Mouse (Mus musculus) heart, embryonic 15.5 days (tissue): ENCODE data around the gene Rexo2. TPM values are rescaled to one million over a fixed set of nuclear protein-coding genes. Genes with fewer than 3 reads are reported as not detected.

Experiments
- ATAC-seq: fragments of 200-750 bp; cut with Nextera tagmentation; replicated peaks from 2 replicates; pipeline ENCODE4 v1.8.0; 2017; ENCODE audit warnings: low read depth, moderate TSS enrichment; ENCODE audit not compliant: insufficient number of reproducible peaks, insufficient read depth, low FRiP score
- H3K27ac ChIP-seq: fragments of 300-500 bp; sonication (generic); 2 replicates; pipeline ENCODE4 v1.5.1; 2015; ENCODE audit warnings: mild to moderate bottlenecking, inconsistent platforms
- H3K27me3 ChIP-seq: fragments of 300-500 bp; sonication (generic); 2 replicates; pipeline ENCODE4 v1.6.1; 2015; ENCODE audit warnings: inconsistent platforms
- H3K36me3 ChIP-seq: fragments of 300-500 bp; sonication (generic); 2 replicates; pipeline ENCODE4 v1.6.1; 2015; ENCODE audit warnings: mild to moderate bottlenecking, inconsistent platforms
- H3K4me1 ChIP-seq: fragments of 300-500 bp; sonication (generic); replicated peaks from 2 replicates; pipeline ENCODE4 v1.6.1; 2015; ENCODE audit warnings: inconsistent platforms
- H3K4me2 ChIP-seq: fragments of 300-500 bp; sonication (generic); 2 replicates; pipeline ENCODE4 v1.6.1; 2015; ENCODE audit warnings: inconsistent platforms, mild to moderate bottlenecking, moderate library complexity
- H3K4me3 ChIP-seq: fragments of 300-500 bp; sonication (generic); 2 replicates; pipeline ENCODE4 v1.5.1; 2015; ENCODE audit warnings: mild to moderate bottlenecking, inconsistent platforms
- H3K9ac ChIP-seq: fragments of 300-500 bp; sonication (generic); 2 replicates; pipeline ENCODE4 v1.6.1; 2015; ENCODE audit warnings: mild to moderate bottlenecking, inconsistent platforms
- H3K9me3 ChIP-seq: fragments of 300-500 bp; sonication (generic); replicated peaks from 2 replicates; pipeline ENCODE4 v1.6.1; 2016; ENCODE audit warnings: inconsistent platforms
- WGBS: fragments of 180-500 bp; shearing (Covaris S2); methylation state at CpG from one replicate; pipeline ENCODE4 v1.1.7; 2015; ENCODE audit warnings: mixed read lengths; 5-methylcytosine and 5-hydroxymethylcytosine counted together
- polyA plus RNA-seq: library from polyadenylated mRNA; unstranded; fragments of >200 nt; fragmentation: Nextera tagmentation; extraction: Ambion mirVana; gene quantifications from 2 replicates; pipeline ENCODE4 v1.2.1, GENCODE M21; 2015

Rexo2 gene
- polyA plus RNA-seq, 1 experiment from 2014 or later, result 96.6 TPM

- ATAC-seq, result no peak
- WGBS, result 63% methylated on average over 3 of the region's 3 CpGs
- peaks cover 23% of the 10 kb centered on the region for H3K36me3 ChIP-seq
Measured at GRCm38 (mm10) chr9:48466804-48467203, 13.6 kb downstream of the Rexo2 start.

GRCm38 (mm10) chr9:48465671-48466070 is 14.8 kb downstream of the Rexo2 start:
- Histone ChIP-seq H3K4me1 (no peaks in the 10 kb centered on the region), H3K27ac (no peak overlapping the region), H3K27me3 (no peaks in the 10 kb centered on the region), H3K4me2 (no peak overlapping the region), H3K9me3 (no peaks in the 10 kb centered on the region), H3K9ac (no peak overlapping the region), H3K4me3 (no peak overlapping the region), H3K36me3 (peaks cover 19% of the 10 kb centered on the region)
- no peak for ATAC-seq
- 95% methylated on average over 3 of the region's 3 CpGs for WGBS

More at GRCm38 (mm10) chr9:48466804-48467203, 13.6 kb downstream of the Rexo2 start:
- Histone ChIP-seq H3K4me1 (no peaks in the 10 kb centered on the region), H3K27ac (no peak overlapping the region), H3K27me3 (no peaks in the 10 kb centered on the region), H3K9me3 (no peaks in the 10 kb centered on the region), H3K9ac (no peak overlapping the region), H3K4me2 (no peak overlapping the region), H3K4me3 (no peak overlapping the region)

DNA sequence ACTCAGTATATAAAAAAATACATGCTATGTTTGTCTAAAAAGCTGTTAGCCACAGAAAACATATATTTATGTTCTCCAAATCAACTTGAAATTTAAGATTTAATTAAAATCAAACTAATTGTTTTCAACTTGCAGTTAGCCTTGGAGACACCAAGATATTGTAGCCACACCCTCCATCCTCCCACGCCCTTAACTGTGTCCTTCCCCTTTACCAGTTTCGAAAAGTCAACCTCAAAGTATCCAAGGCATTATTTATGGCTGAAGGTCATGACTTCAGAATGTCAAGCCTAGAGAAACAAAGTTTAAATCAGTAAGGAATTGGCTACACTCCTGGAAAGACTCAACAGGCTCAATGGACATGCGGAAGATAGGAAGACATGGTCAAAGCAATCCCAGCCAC is 18.9 kb downstream of the Rexo2 start:
- Histone ChIP-seq H3K36me3 (no peaks in the 10 kb centered on the region), H3K27me3 (no peaks in the 10 kb centered on the region), H3K4me3 (no peak overlapping the region), H3K4me1 (no peaks in the 10 kb centered on the region), H3K9me3 (no peaks in the 10 kb centered on the region), H3K27ac (no peak overlapping the region), H3K9ac (no peak overlapping the region), H3K4me2 (no peak overlapping the region)
- 81% methylated on average over 3 of the region's 3 CpGs for WGBS
- no peak for ATAC-seq

DNA sequence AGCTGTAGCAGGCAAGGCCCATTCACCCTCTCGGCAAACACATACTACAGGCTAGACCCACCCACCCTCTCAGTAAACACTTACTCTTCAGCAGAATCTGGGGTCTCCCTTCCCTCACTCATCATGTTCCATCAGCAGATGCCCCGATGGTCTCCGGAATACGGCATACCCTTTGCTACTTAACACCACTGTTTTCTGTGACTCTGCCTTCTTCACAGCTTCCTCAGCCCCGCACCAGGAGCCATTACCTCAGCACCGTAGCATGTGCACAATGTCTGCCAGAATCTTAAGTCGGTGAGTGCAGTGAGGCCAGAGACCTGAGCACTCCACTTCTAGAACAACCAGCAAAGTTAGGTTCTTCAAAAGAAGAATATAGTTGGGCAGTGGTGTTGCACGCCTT is 19.7 kb downstream of the Rexo2 start:
- ATAC-seq, result no peak
- H3K4me3 ChIP-seq, result no peak overlapping the region
- H3K9ac ChIP-seq, result no peak overlapping the region
- no peak overlapping the region for H3K27ac ChIP-seq
- H3K4me2 ChIP-seq, result no peak overlapping the region
- no peaks in the 10 kb centered on the region for H3K27me3 ChIP-seq
- 90% methylated on average over 8 of the region's 8 CpGs for WGBS
- no peaks in the 10 kb centered on the region for H3K9me3 ChIP-seq
- no peaks in the 10 kb centered on the region for H3K36me3 ChIP-seq
- H3K4me1 ChIP-seq, result no peaks in the 10 kb centered on the region

- ATAC-seq, result no peak
- no peaks in the 10 kb centered on the region for H3K9me3 ChIP-seq
- WGBS, result 91% methylated on average over 5 of the region's 5 CpGs
- H3K9ac ChIP-seq, result no peak overlapping the region
- H3K4me3 ChIP-seq, result no peak overlapping the region
- no peaks in the 10 kb centered on the region for H3K27me3 ChIP-seq
- no peaks in the 10 kb centered on the region for H3K4me1 ChIP-seq
- no peaks in the 10 kb centered on the region for H3K36me3 ChIP-seq
- no peak overlapping the region for H3K4me2 ChIP-seq
- H3K27ac ChIP-seq, result no peak overlapping the region
Measured at GRCm38 (mm10) chr9:48459391-48459790, 21.0 kb downstream of the Rexo2 start.

DNA sequence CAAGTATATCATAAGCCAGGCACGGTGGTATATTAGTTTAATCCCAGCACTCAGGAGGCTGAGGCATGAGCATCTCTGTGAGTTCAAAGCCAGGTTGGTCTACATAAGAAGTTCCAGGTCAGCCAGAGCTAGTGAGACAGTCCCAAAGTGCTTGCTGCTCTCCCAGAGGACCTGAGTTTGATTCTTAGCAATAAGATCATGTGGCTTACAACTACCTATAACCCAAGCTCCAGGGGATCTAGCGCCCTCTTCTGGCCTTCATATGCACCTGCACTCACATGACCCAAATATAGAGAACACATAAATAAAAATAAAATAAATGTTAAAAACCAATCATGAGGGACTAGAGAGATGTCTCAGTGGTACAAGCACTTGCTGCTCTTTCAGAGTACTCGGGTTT is 21.5 kb downstream of the Rexo2 start:
- no peak overlapping the region for H3K9ac ChIP-seq
- WGBS, result 64% methylated on average over 3 of the region's 3 CpGs
- H3K36me3 ChIP-seq, result no peaks in the 10 kb centered on the region
- no peaks in the 10 kb centered on the region for H3K27me3 ChIP-seq
- no peak overlapping the region for H3K27ac ChIP-seq
- no peak for ATAC-seq
- H3K4me2 ChIP-seq, result no peak overlapping the region
- H3K4me1 ChIP-seq, result no peaks in the 10 kb centered on the region
- H3K4me3 ChIP-seq, result no peak overlapping the region
- H3K9me3 ChIP-seq, result no peaks in the 10 kb centered on the region

DNA sequence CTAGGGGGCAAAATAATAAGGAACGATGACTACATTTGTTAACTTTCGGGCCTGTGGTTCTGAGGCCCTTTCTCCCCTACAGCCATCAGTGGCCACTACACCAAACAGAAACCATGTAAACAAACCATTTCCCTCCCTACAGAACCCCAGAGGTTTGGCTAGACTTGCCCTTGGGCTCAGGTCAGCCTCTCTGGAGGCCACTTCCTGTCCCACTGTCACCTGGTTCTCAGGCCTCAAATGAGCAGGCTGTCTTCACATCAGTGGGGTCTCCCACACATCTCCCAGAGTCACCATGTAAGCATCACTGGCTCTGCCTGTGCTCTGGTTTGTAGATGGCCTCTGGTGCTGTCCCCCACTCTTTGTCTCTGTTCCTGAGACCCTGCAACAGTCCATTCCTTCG is 24.5 kb downstream of the Rexo2 start:
- H3K9ac ChIP-seq, result no peak overlapping the region
- WGBS, result 83% methylated on average over 3 of the region's 3 CpGs
- H3K4me2 ChIP-seq, result no peak overlapping the region
- no peaks in the 10 kb centered on the region for H3K27me3 ChIP-seq
- H3K4me3 ChIP-seq, result no peak overlapping the region
- H3K9me3 ChIP-seq, result no peaks in the 10 kb centered on the region
- no peaks in the 10 kb centered on the region for H3K4me1 ChIP-seq
- H3K36me3 ChIP-seq, result no peaks in the 10 kb centered on the region
- H3K27ac ChIP-seq, result no peak overlapping the region
- no peak for ATAC-seq

GRCm38 (mm10) chr9:48450066-48450465 is 30.4 kb downstream of the Rexo2 start:
- 82% methylated on average over 17 of the region's 17 CpGs for WGBS

GRCm38 (mm10) chr9:48447783-48448209 is 32.6 kb downstream of the Rexo2 start:
- Histone ChIP-seq H3K4me1 (no peaks in the 10 kb centered on the region), H3K4me3 (no peak overlapping the region)
- no peak for ATAC-seq

More at GRCm38 (mm10) chr9:48450066-48450465, 30.4 kb downstream of the Rexo2 start:
- Histone ChIP-seq H3K4me3 (no peak overlapping the region), H3K9ac (no peak overlapping the region), H3K4me1 (no peaks in the 10 kb centered on the region), H3K4me2 (no peak overlapping the region), H3K36me3 (no peaks in the 10 kb centered on the region), H3K27ac (no peak overlapping the region), H3K27me3 (no peaks in the 10 kb centered on the region), H3K9me3 (no peaks in the 10 kb centered on the region)
- ATAC-seq, result no peak

GRCm38 (mm10) chr9:48444821-48445220 is 35.6 kb downstream of the Rexo2 start:
- Histone ChIP-seq H3K27me3 (no peaks in the 10 kb centered on the region), H3K4me2 (no peak overlapping the region), H3K27ac (no peak overlapping the region), H3K36me3 (no peaks in the 10 kb centered on the region), H3K9me3 (no peaks in the 10 kb centered on the region), H3K9ac (no peak overlapping the region), H3K4me3 (no peak overlapping the region), H3K4me1 (no peaks in the 10 kb centered on the region)
- ATAC-seq, result no peak
- whole genome bisulfite sequencing, result 85% methylated on average over 2 of the region's 2 CpGs

More at GRCm38 (mm10) chr9:48447783-48448209, 32.6 kb downstream of the Rexo2 start:
- Histone ChIP-seq H3K27me3 (no peaks in the 10 kb centered on the region), H3K36me3 (no peaks in the 10 kb centered on the region), H3K9me3 (no peaks in the 10 kb centered on the region), H3K4me2 (no peak overlapping the region), H3K9ac (no peak overlapping the region), H3K27ac (no peak overlapping the region)
- WGBS, result 28% methylated on average over 5 of the region's 5 CpGs

DNA sequence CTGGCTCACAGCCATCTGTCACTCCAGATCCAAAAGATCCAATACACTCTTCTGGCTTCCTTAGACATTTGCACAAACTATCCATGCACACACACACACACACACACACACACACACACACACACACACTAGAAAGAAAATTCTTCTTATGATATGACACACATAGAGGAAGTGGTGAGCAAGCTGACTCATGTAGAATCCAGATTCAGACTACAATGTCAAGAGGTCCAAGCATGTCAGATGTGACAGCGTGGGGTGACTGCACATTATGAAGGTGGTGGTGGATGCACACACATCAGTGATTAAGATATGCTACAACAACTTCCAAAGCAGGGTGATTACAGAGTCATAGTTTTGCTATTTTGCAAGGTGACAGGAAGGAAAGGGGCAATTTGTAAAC is 36.5 kb downstream of the Rexo2 start:
- no peak overlapping the region for H3K9ac ChIP-seq
- no peaks in the 10 kb centered on the region for H3K27me3 ChIP-seq
- ATAC-seq, result no peak
- whole genome bisulfite sequencing, result 73% methylated on average over 1 of the region's 1 CpGs
- H3K27ac ChIP-seq, result no peak overlapping the region
- no peaks in the 10 kb centered on the region for H3K36me3 ChIP-seq
- H3K9me3 ChIP-seq, result no peaks in the 10 kb centered on the region
- no peaks in the 10 kb centered on the region for H3K4me1 ChIP-seq
- H3K4me2 ChIP-seq, result no peak overlapping the region
- no peak overlapping the region for H3K4me3 ChIP-seq

- H3K4me2 ChIP-seq, result no peak overlapping the region
- H3K9ac ChIP-seq, result no peak overlapping the region
- no peak overlapping the region for H3K4me3 ChIP-seq
- no peak for ATAC-seq
- H3K27ac ChIP-seq, result no peak overlapping the region
- no peaks in the 10 kb centered on the region for H3K4me1 ChIP-seq
- no peaks in the 10 kb centered on the region for H3K9me3 ChIP-seq
- 78% methylated on average over 8 of the region's 8 CpGs for WGBS
- H3K27me3 ChIP-seq, result no peaks in the 10 kb centered on the region
- H3K36me3 ChIP-seq, result no peaks in the 10 kb centered on the region
Measured at GRCm38 (mm10) chr9:48432449-48432848, 48.0 kb downstream of the Rexo2 start.
